Mouse (Mus musculus): Measurements from ENCODE around the gene Mecom. TPM values are rescaled to one million over a fixed set of nuclear protein-coding genes. Genes with fewer than 3 reads are reported as not detected.

Mecom gene
- polyA plus RNA-seq, 1 experiment from 2014 or later, result 37.4 TPM

- no peak for ATAC-seq (ENCODE audit: insufficient number of reproducible peaks, insufficient read depth, low FRiP score, low TSS enrichment)
- Histone ChIP-seq H3K4me1 (peaks cover 19% of the 10 kb centered on the region; the same call in 1 of the 2 replicates), H3K4me3 (no peak overlapping the region), H3K4me2 (replicated peaks) (no peak overlapping the region), H3K9ac (no peak overlapping the region), H3K27me3 (no peaks in the 10 kb centered on the region), H3K27ac (no peak overlapping the region), H3K36me3 (no peaks in the 10 kb centered on the region), H3K9me3 (no peaks in the 10 kb centered on the region)
- WGBS, result 52% methylated on average over 3 of the region's 3 CpGs
Measured at GRCm38 (mm10) chr3:30153923-30154331, 393.9 kb downstream of the Mecom start.

- no peak for ATAC-seq (ENCODE audit: insufficient number of reproducible peaks, insufficient read depth, low FRiP score, low TSS enrichment)
- 83% methylated on average over 4 of the region's 4 CpGs for WGBS
- H3K27ac ChIP-seq, result no peak overlapping the region
Measured at GRCm38 (mm10) chr3:30150071-30150470, 397.7 kb downstream of the Mecom start.

GRCm38 (mm10) chr3:30148378-30149079 lies 399.3 kb downstream of the Mecom start:
- Histone ChIP-seq H3K9ac (no peak overlapping the region), H3K4me3 (no peak overlapping the region), H3K27me3 (no peaks in the 10 kb centered on the region), H3K27ac (no peak overlapping the region), H3K36me3 (no peaks in the 10 kb centered on the region), H3K9me3 (no peaks in the 10 kb centered on the region), H3K4me1 (peaks cover 18% of the 10 kb centered on the region; the same call in 1 of the 2 replicates), H3K4me2 (replicated peaks) (no peak overlapping the region)
- ATAC-seq (ENCODE audit: insufficient number of reproducible peaks, insufficient read depth, low FRiP score, low TSS enrichment), result no peak
- 89% methylated on average over 8 of the region's 8 CpGs for WGBS

More at GRCm38 (mm10) chr3:30150071-30150470, 397.7 kb downstream of the Mecom start:
- no peak overlapping the region for H3K4me2 ChIP-seq (replicated peaks)
- no peaks in the 10 kb centered on the region for H3K9me3 ChIP-seq
- H3K4me3 ChIP-seq, result no peak overlapping the region
- H3K9ac ChIP-seq, result no peak overlapping the region
- no peaks in the 10 kb centered on the region for H3K36me3 ChIP-seq
- no peaks in the 10 kb centered on the region for H3K27me3 ChIP-seq
- H3K4me1 ChIP-seq, result peaks cover 13% of the 10 kb centered on the region; the same call in 1 of the 2 replicates

DNA sequence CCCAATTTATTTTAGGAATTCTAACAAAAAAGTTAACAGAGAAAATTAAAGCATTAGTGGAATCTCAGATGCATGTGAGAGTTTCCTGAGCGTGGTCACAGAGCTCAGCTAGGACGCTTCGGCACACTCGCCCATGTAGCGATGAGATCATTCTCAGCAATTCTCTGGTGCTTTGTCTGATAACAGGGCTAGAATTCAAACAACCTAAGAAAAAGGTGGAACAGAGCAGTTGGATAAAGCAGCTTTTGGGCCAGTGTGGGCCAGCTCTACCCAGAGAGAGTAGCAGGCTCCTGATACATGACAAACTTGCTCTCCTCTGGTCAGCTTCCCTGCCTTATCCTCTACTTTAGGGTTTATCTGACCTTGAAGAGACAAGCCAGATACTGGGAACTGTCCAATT lies 402.8 kb downstream of the Mecom start:
- no peak overlapping the region for H3K4me2 ChIP-seq (replicated peaks)
- H3K27me3 ChIP-seq, result no peaks in the 10 kb centered on the region
- no peaks in the 10 kb centered on the region for H3K36me3 ChIP-seq
- H3K9me3 ChIP-seq, result no peaks in the 10 kb centered on the region
- no peak overlapping the region for H3K27ac ChIP-seq
- ATAC-seq (ENCODE audit: insufficient number of reproducible peaks, insufficient read depth, low FRiP score, low TSS enrichment), result no peak
- WGBS, result 75% methylated on average over 5 of the region's 5 CpGs
- no peak overlapping the region for H3K9ac ChIP-seq
- peaks cover 11% of the 10 kb centered on the region; the same call in 1 of the 2 replicates for H3K4me1 ChIP-seq
- H3K4me3 ChIP-seq, result no peak overlapping the region

DNA sequence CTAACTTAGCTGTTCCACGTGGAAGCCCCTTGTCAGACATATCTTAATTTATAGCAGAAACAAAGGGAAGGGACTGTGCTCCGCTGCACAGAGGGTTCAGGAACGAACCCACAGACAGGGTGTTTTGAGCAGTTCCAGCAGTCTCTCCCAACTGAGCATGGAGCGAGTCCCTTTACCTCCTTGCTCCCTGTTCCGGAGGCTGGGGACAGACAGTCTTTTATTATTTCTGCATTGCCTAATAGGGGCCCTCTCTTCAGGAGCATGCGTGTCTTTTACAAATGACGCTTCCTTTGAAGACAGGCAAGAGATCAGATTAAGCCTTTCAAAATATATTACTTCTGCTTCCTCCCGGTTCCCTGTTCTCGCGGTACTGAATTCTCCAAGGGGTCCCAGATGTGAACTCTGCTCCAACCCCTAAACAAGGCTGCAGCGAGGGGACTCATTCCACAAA lies 403.8 kb downstream of the Mecom start:
- no peaks in the 10 kb centered on the region for H3K36me3 ChIP-seq
- H3K9me3 ChIP-seq, result no peaks in the 10 kb centered on the region
- H3K27ac ChIP-seq, result no peak overlapping the region
- ATAC-seq (ENCODE audit: insufficient number of reproducible peaks, insufficient read depth, low FRiP score, low TSS enrichment), result no peak; the same call in 1 of the 2 replicates
- no peaks in the 10 kb centered on the region for H3K27me3 ChIP-seq
- H3K4me2 ChIP-seq (replicated peaks), result no peak overlapping the region
- 22% methylated on average over 11 of the region's 11 CpGs for WGBS
- H3K4me3 ChIP-seq, result no peak overlapping the region
- peaks cover 5% of the 10 kb centered on the region; the same call in 1 of the 2 replicates for H3K4me1 ChIP-seq
- no peak overlapping the region for H3K9ac ChIP-seq

GRCm38 (mm10) chr3:30143440-30143839 lies 404.4 kb downstream of the Mecom start:
- Histone ChIP-seq H3K4me3 (no peak overlapping the region), H3K4me2 (replicated peaks) (no peak overlapping the region), H3K27me3 (no peaks in the 10 kb centered on the region), H3K9me3 (no peaks in the 10 kb centered on the region), H3K36me3 (no peaks in the 10 kb centered on the region), H3K4me1 (peaks cover 5% of the 10 kb centered on the region; the same call in 1 of the 2 replicates), H3K9ac (no peak overlapping the region), H3K27ac (no peak overlapping the region)
- ATAC-seq (ENCODE audit: insufficient number of reproducible peaks, insufficient read depth, low FRiP score, low TSS enrichment), result no peak
- 82% methylated on average over 2 of the region's 2 CpGs for WGBS

- WGBS, result 84% methylated on average over 5 of the region's 5 CpGs
- Histone ChIP-seq H3K9ac (no peak overlapping the region), H3K4me2 (replicated peaks) (no peak overlapping the region), H3K27ac (no peak overlapping the region), H3K4me3 (no peak overlapping the region), H3K27me3 (no peaks in the 10 kb centered on the region), H3K4me1 (peaks cover 5% of the 10 kb centered on the region; the same call in 1 of the 2 replicates), H3K36me3 (no peaks in the 10 kb centered on the region), H3K9me3 (no peaks in the 10 kb centered on the region)
- ATAC-seq (ENCODE audit: insufficient number of reproducible peaks, insufficient read depth, low FRiP score, low TSS enrichment), result no peak
Measured at GRCm38 (mm10) chr3:30140349-30140748, 407.5 kb downstream of the Mecom start.

- ATAC-seq (ENCODE audit: insufficient number of reproducible peaks, insufficient read depth, low FRiP score, low TSS enrichment), result no peak
- Histone ChIP-seq H3K9me3 (no peaks in the 10 kb centered on the region), H3K4me1 (peaks cover 5% of the 10 kb centered on the region; the same call in 1 of the 2 replicates), H3K36me3 (no peaks in the 10 kb centered on the region), H3K27ac (no peak overlapping the region), H3K4me3 (no peak overlapping the region), H3K9ac (no peak overlapping the region), H3K27me3 (no peaks in the 10 kb centered on the region), H3K4me2 (replicated peaks) (no peak overlapping the region)
- WGBS, result 40% methylated on average over 4 of the region's 4 CpGs
Measured at GRCm38 (mm10) chr3:30139678-30140077, 408.1 kb downstream of the Mecom start.

- no peak overlapping the region for H3K9ac ChIP-seq
- H3K27ac ChIP-seq, result no peak overlapping the region
- no peaks in the 10 kb centered on the region for H3K36me3 ChIP-seq
- no peaks in the 10 kb centered on the region for H3K9me3 ChIP-seq
- 88% methylated on average over 6 of the region's 6 CpGs for WGBS
- no peak for ATAC-seq (ENCODE audit: insufficient number of reproducible peaks, insufficient read depth, low FRiP score, low TSS enrichment)
- no peaks in the 10 kb centered on the region for H3K27me3 ChIP-seq
- no peaks in the 10 kb centered on the region; the same call in 1 of the 2 replicates for H3K4me1 ChIP-seq
- no peak overlapping the region for H3K4me2 ChIP-seq (replicated peaks)
- H3K4me3 ChIP-seq, result no peak overlapping the region
Measured at GRCm38 (mm10) chr3:30138588-30138987, 409.2 kb downstream of the Mecom start.

GRCm38 (mm10) chr3:30135857-30136256 lies 412.0 kb downstream of the Mecom start:
- no peak overlapping the region for H3K4me2 ChIP-seq (replicated peaks)
- 82% methylated on average over 6 of the region's 6 CpGs for WGBS
- no peaks in the 10 kb centered on the region for H3K36me3 ChIP-seq
- no peaks in the 10 kb centered on the region for H3K4me1 ChIP-seq
- no peaks in the 10 kb centered on the region for H3K9me3 ChIP-seq
- ATAC-seq (ENCODE audit: insufficient number of reproducible peaks, insufficient read depth, low FRiP score, low TSS enrichment), result no peak
- no peak overlapping the region for H3K4me3 ChIP-seq
- H3K27ac ChIP-seq, result no peak overlapping the region
- H3K9ac ChIP-seq, result no peak overlapping the region
- H3K27me3 ChIP-seq, result no peaks in the 10 kb centered on the region

GRCm38 (mm10) chr3:30135119-30135518 lies 412.7 kb downstream of the Mecom start:
- H3K4me3 ChIP-seq, result no peak overlapping the region
- no peaks in the 10 kb centered on the region for H3K27me3 ChIP-seq

GRCm38 (mm10) chr3:30132981-30133380 lies 414.8 kb downstream of the Mecom start:
- Histone ChIP-seq H3K9ac (no peak overlapping the region), H3K27ac (no peak overlapping the region), H3K4me1 (no peaks in the 10 kb centered on the region), H3K9me3 (no peaks in the 10 kb centered on the region), H3K4me3 (no peak overlapping the region), H3K27me3 (no peaks in the 10 kb centered on the region), H3K36me3 (no peaks in the 10 kb centered on the region), H3K4me2 (replicated peaks) (no peak overlapping the region)
- ATAC-seq (ENCODE audit: insufficient number of reproducible peaks, insufficient read depth, low FRiP score, low TSS enrichment), result no peak
- 78% methylated on average over 3 of the region's 3 CpGs for WGBS

More at GRCm38 (mm10) chr3:30135119-30135518, 412.7 kb downstream of the Mecom start:
- no peak overlapping the region for H3K27ac ChIP-seq
- no peak overlapping the region for H3K9ac ChIP-seq
- ATAC-seq (ENCODE audit: insufficient number of reproducible peaks, insufficient read depth, low FRiP score, low TSS enrichment), result no peak
- no peaks in the 10 kb centered on the region for H3K36me3 ChIP-seq
- H3K4me2 ChIP-seq (replicated peaks), result no peak overlapping the region
- 91% methylated on average over 1 of the region's 1 CpGs for WGBS
- no peaks in the 10 kb centered on the region for H3K4me1 ChIP-seq
- no peaks in the 10 kb centered on the region for H3K9me3 ChIP-seq

Measured in embryonic facial prominence, embryonic 12.5 days (tissue).